Mouse (Mus musculus): ENCODE results near the gene Hsf2bp.

DNA sequence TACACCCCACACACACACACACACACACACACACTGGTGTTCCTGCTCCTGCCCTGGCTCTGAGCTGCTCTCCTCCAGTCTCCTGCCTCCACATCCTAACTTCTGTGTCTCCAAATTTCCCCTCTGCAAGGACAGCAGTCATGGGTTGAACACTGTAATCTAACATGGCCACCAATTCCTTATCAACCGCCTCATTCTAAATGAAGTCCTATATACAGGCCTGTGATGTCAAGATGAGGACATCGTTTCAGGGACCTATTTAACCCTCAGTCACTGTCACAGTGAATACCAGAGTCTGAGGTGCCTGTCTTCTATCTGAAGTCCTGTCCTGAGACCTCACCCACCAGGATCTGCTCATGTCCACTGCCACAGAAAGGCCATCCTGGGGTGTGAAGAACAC lies 32.7 kb upstream of the Hsf2bp start:
- TF ChIP-seq CTCF (IDR thresholded peaks at IDR 0.05; ENCODE audit: low read depth) (no peak), EP300 (optimal IDR thresholded peaks at IDR 0.05) (no peak)

Measured in stomach, postnatal 0 days (tissue).